Mouse (Mus musculus) liver, embryonic 16.5 days (tissue): ENCODE measurements around the gene Duxf3. TPM values are rescaled to one million over a fixed set of nuclear protein-coding genes. Genes with fewer than 3 reads are reported as not detected.

Source experiments
- ATAC-seq: fragments of 200-750 bp; cut with Nextera tagmentation; 2 replicates; pipeline ENCODE4 v1.8.0; 2017; ENCODE audit warnings: low read depth, mild to moderate bottlenecking, moderate number of reproducible peaks, moderate library complexity
- H3K27ac ChIP-seq: fragments of 300-500 bp; sonication (generic); 2 replicates; pipeline ENCODE4 v1.5.1; 2014; ENCODE audit warnings: mild to moderate bottlenecking, low read length
- H3K27me3 ChIP-seq: fragments of 300-500 bp; sonication (generic); 2 replicates; pipeline ENCODE4 v1.6.1; 2014; ENCODE audit warnings: low read depth, low read length, mixed read lengths; ENCODE audit not compliant: control insufficient read depth, insufficient read depth
- H3K36me3 ChIP-seq: fragments of 300-500 bp; sonication (generic); 2 replicates; pipeline ENCODE4 v1.6.1; 2014; ENCODE audit warnings: mild to moderate bottlenecking; ENCODE audit not compliant: control insufficient read depth, insufficient read depth
- H3K4me1 ChIP-seq: fragments of 300-500 bp; sonication (generic); 2 replicates; pipeline ENCODE4 v1.6.1; 2014; ENCODE audit warnings: low read depth, low read length, mixed read lengths; ENCODE audit not compliant: control insufficient read depth
- H3K4me2 ChIP-seq: fragments of 300-500 bp; sonication (generic); 2 replicates; pipeline ENCODE4 v1.6.1; 2014; ENCODE audit warnings: low read depth, low read length, mixed read lengths
- H3K4me3 ChIP-seq: fragments of 300-500 bp; sonication (generic); 2 replicates; pipeline ENCODE4 v1.5.1; 2014; ENCODE audit warnings: low read depth, mild to moderate bottlenecking, low read length
- H3K9ac ChIP-seq: fragments of 300-500 bp; sonication (generic); 2 replicates; pipeline ENCODE4 v1.6.1; 2014; ENCODE audit warnings: low read depth, low read length
- H3K9me3 ChIP-seq: fragments of 300-500 bp; sonication (generic); replicated peaks from 2 replicates; pipeline ENCODE4 v1.6.1; 2016; ENCODE audit warnings: low read length; ENCODE audit not compliant: control insufficient read depth
- WGBS: fragments of 180-500 bp; shearing (Covaris S2); extraction: QIAGEN DNeasy Blood & Tissue Kit; methylation state at CpG from one replicate; pipeline ENCODE4 v1.1.7; 2014; ENCODE audit not compliant: insufficient replicate concordance; 5-methylcytosine and 5-hydroxymethylcytosine counted together
- polyA plus RNA-seq: library from polyadenylated mRNA; unstranded; fragments of >200 nt; fragmentation: Nextera tagmentation; extraction: Ambion mirVana; gene quantifications from 2 replicates; pipeline ENCODE4 v1.2.1, GENCODE M21; 2015

Duxf3 gene
- polyA plus RNA-seq, 1 experiment from 2014 or later, result not detected

- Histone ChIP-seq H3K27me3 (no peaks in the 10 kb centered on the region), H3K4me3 (no peak overlapping the region), H3K9ac (no peak overlapping the region), H3K9me3 (no peaks in the 10 kb centered on the region), H3K4me1 (no peaks in the 10 kb centered on the region), H3K36me3 (no peaks in the 10 kb centered on the region), H3K4me2 (no peak overlapping the region), H3K27ac (no peak overlapping the region)
- WGBS, result 55% methylated on average over 7 of the region's 7 CpGs
- ATAC-seq, result no peak
Observed at GRCm38 (mm10) chr10:58212230-58212629, 20.2 kb downstream of the Duxf3 start.

GRCm38 (mm10) chr10:58211213-58211612, 21.3 kb downstream of the Duxf3 start:
- H3K36me3 ChIP-seq, result no peaks in the 10 kb centered on the region
- ATAC-seq, result no peak
- no peaks in the 10 kb centered on the region for H3K4me1 ChIP-seq
- no peak overlapping the region for H3K4me3 ChIP-seq
- WGBS, result 61% methylated on average over 2 of the region's 2 CpGs
- no peaks in the 10 kb centered on the region for H3K27me3 ChIP-seq
- H3K9ac ChIP-seq, result no peak overlapping the region
- H3K27ac ChIP-seq, result no peak overlapping the region
- no peak overlapping the region for H3K4me2 ChIP-seq
- no peaks in the 10 kb centered on the region for H3K9me3 ChIP-seq

- no peak overlapping the region for H3K9ac ChIP-seq
- 37% methylated on average over 1 of the region's 1 CpGs for WGBS
- H3K4me2 ChIP-seq, result no peak overlapping the region
- H3K4me3 ChIP-seq, result no peak overlapping the region
- H3K27ac ChIP-seq, result no peak overlapping the region
- no peaks in the 10 kb centered on the region for H3K4me1 ChIP-seq
- no peak for ATAC-seq
- H3K36me3 ChIP-seq, result no peaks in the 10 kb centered on the region
- H3K27me3 ChIP-seq, result no peaks in the 10 kb centered on the region
- no peaks in the 10 kb centered on the region for H3K9me3 ChIP-seq
Observed at GRCm38 (mm10) chr10:58210514-58210913, 22.0 kb downstream of the Duxf3 start.

- WGBS, result 42% methylated on average over 2 of the region's 2 CpGs
Observed at GRCm38 (mm10) chr10:58209710-58210467, 22.6 kb downstream of the Duxf3 start.

GRCm38 (mm10) chr10:58206639-58207404, 25.7 kb downstream of the Duxf3 start:
- Histone ChIP-seq H3K36me3 (no peaks in the 10 kb centered on the region), H3K9me3 (no peaks in the 10 kb centered on the region), H3K4me1 (no peaks in the 10 kb centered on the region), H3K4me2 (no peak overlapping the region), H3K4me3 (no peak overlapping the region), H3K27me3 (no peaks in the 10 kb centered on the region), H3K9ac (no peak overlapping the region), H3K27ac (no peak overlapping the region)
- 58% methylated on average over 4 of the region's 4 CpGs for WGBS
- ATAC-seq, result no peak

More at GRCm38 (mm10) chr10:58209710-58210467, 22.6 kb downstream of the Duxf3 start:
- Histone ChIP-seq H3K27me3 (no peaks in the 10 kb centered on the region), H3K9me3 (no peaks in the 10 kb centered on the region), H3K4me1 (no peaks in the 10 kb centered on the region), H3K36me3 (no peaks in the 10 kb centered on the region), H3K27ac (no peak overlapping the region), H3K9ac (no peak overlapping the region), H3K4me3 (no peak overlapping the region), H3K4me2 (no peak overlapping the region)
- ATAC-seq, result no peak

- Histone ChIP-seq H3K4me3 (no peak overlapping the region), H3K9ac (no peak overlapping the region), H3K9me3 (no peaks in the 10 kb centered on the region), H3K4me1 (no peaks in the 10 kb centered on the region), H3K27me3 (no peaks in the 10 kb centered on the region), H3K27ac (no peak overlapping the region), H3K4me2 (no peak overlapping the region), H3K36me3 (no peaks in the 10 kb centered on the region)
- 32% methylated on average over 1 of the region's 1 CpGs for WGBS
- no peak for ATAC-seq
Observed at GRCm38 (mm10) chr10:58205986-58206385, 26.5 kb downstream of the Duxf3 start.

Other genes starting within 250 kb of the Duxf3 start
- gene AW822073, start 7.7 kb downstream of the Duxf3 start, polyA plus RNA-seq, result not detected in 2 replicates
- gene Gm4981, start 4.0 kb upstream of the Duxf3 start, polyA plus RNA-seq, result not detected in 2 replicates
- gene Gcc2, start 22.8 kb upstream of the Duxf3 start, polyA plus RNA-seq, result 16.0 and 19.1 TPM in 2 replicates
- 80.0 and 83.8 TPM in 2 replicates for gene Lims1, start 90.8 kb upstream of the Duxf3 start, polyA plus RNA-seq
- 18.2 and 20.9 TPM in 2 replicates for gene Ranbp2, start 214.2 kb upstream of the Duxf3 start, polyA plus RNA-seq